Mouse (Mus musculus) embryonic facial prominence, embryonic 14.5 days (tissue): ENCODE data around the gene Ints6. TPM values are rescaled to one million over a fixed set of nuclear protein-coding genes. Genes with fewer than 3 reads are reported as not detected.

Source experiments
- ATAC-seq: fragments of 200-750 bp; cut with Nextera tagmentation; 2 replicates; pipeline ENCODE4 v1.8.0; 2017; ENCODE audit warnings: low read depth, moderate number of reproducible peaks, moderate TSS enrichment
- DNase-seq: peaks from one replicate; pipeline ENCODE4 v3.0.0-alpha.2; 2015; ENCODE audit warnings: low spot score
- H3K27ac ChIP-seq: fragments of 300-500 bp; sonication (generic); replicated peaks from 2 replicates; pipeline ENCODE4 v1.5.1; 2014; ENCODE audit warnings: low read depth, mild to moderate bottlenecking, low read length, moderate library complexity
- H3K27me3 ChIP-seq: fragments of 300-500 bp; sonication (generic); replicated peaks from 2 replicates; pipeline ENCODE4 v1.6.1; 2014; ENCODE audit warnings: low read length; ENCODE audit not compliant: control insufficient read depth, insufficient read depth
- H3K36me3 ChIP-seq: fragments of 300-500 bp; sonication (generic); 2 replicates; pipeline ENCODE4 v1.6.1; 2014; ENCODE audit warnings: low read length, mixed read lengths; ENCODE audit not compliant: control insufficient read depth, insufficient read depth
- H3K4me1 ChIP-seq: fragments of 300-500 bp; sonication (generic); 2 replicates; pipeline ENCODE4 v1.6.1; 2014; ENCODE audit warnings: antibody characterized with exemption, low read length; ENCODE audit not compliant: control insufficient read depth, insufficient read depth
- H3K4me2 ChIP-seq: fragments of 300-500 bp; sonication (generic); 2 replicates; pipeline ENCODE4 v1.6.1; 2014; ENCODE audit warnings: low read depth, mild to moderate bottlenecking, low read length, moderate library complexity, mixed read lengths
- H3K4me3 ChIP-seq: fragments of 300-500 bp; sonication (generic); 2 replicates; pipeline ENCODE4 v1.5.1; 2014; ENCODE audit warnings: low read depth, mild to moderate bottlenecking, low read length
- H3K9ac ChIP-seq: fragments of 300-500 bp; sonication (generic); 2 replicates; pipeline ENCODE4 v1.6.1; 2014; ENCODE audit warnings: low read depth, mild to moderate bottlenecking, low read length, moderate library complexity, mixed read lengths
- H3K9me3 ChIP-seq: fragments of 300-500 bp; sonication (generic); 2 replicates; pipeline ENCODE4 v1.6.1; 2016; ENCODE audit warnings: low read length; ENCODE audit not compliant: control insufficient read depth
- WGBS: fragments of 180-500 bp; shearing (Covaris S2); extraction: QIAGEN DNeasy Blood & Tissue Kit; methylation state at CpG from one replicate; pipeline ENCODE4 v1.1.7; 2014; 5-methylcytosine and 5-hydroxymethylcytosine counted together
- polyA plus RNA-seq: library from polyadenylated mRNA; unstranded; fragments of >200 nt; fragmentation: Nextera tagmentation; extraction: Ambion mirVana; gene quantifications from 2 replicates; pipeline ENCODE4 v1.2.1, GENCODE M21; 2014

Ints6 gene
- polyA plus RNA-seq, 1 experiment from 2014 or later, result 26.6 TPM

GRCm38 (mm10) chr14:62782981-62783380 lies 22.0 kb upstream of the Ints6 start:
- WGBS, result 71% methylated on average over 5 of the region's 5 CpGs

DNA sequence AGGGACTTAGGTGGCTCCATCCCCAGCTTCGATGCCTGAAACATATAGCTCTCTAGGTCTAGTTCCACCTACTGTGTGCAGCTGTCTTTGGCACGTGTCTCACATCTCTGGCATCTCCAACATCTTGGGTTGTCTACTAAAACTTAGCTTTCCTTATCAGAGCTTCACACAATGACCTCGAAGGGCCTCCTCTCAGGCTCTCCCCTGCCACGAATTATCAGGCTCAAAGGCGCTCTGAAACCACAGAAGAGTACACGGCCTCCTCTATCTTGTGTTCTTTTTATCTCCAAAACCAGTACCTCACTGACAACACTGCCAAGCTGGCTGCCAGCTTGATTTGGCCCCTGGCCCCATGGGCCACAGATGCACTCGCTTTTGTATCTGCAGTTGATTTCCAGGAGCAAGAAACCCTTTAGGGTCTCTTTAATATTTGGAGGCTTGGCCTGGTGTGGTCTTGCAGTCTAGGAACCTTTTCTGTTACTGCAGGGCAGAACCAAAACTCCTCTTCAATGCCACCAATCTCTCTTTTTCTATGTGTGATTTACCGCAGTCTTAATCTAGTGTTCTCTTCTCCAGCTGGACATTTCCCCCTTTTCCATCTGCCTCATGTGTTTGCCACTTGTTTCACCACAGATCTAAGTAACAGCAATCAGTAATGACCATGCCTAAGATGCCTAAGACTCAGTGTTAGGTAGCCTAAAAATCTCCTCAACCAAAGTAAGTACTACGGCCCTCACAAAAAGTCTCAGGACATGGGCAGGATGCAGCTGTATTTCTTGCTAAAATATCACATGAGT lies 19.7 kb upstream of the Ints6 start:
- no peak overlapping the region for H3K27ac ChIP-seq
- H3K27me3 ChIP-seq, result no peaks in the 10 kb centered on the region
- H3K4me2 ChIP-seq, result no peak overlapping the region
- H3K36me3 ChIP-seq, result no peaks in the 10 kb centered on the region
- WGBS, result 77% methylated on average over 9 of the region's 9 CpGs
- no peaks in the 10 kb centered on the region for H3K9me3 ChIP-seq
- H3K4me3 ChIP-seq, result no peak overlapping the region
- no peak overlapping the region for H3K9ac ChIP-seq
- no peak for ATAC-seq
- no peaks in the 10 kb centered on the region for H3K4me1 ChIP-seq
- DNase-seq, result no peak

More at GRCm38 (mm10) chr14:62782981-62783380, 22.0 kb upstream of the Ints6 start:
- Histone ChIP-seq H3K4me2 (no peak overlapping the region), H3K27ac (no peak overlapping the region), H3K4me3 (no peak overlapping the region), H3K4me1 (no peaks in the 10 kb centered on the region), H3K36me3 (no peaks in the 10 kb centered on the region), H3K9ac (no peak overlapping the region), H3K9me3 (no peaks in the 10 kb centered on the region), H3K27me3 (no peaks in the 10 kb centered on the region)
- DNase-seq, result no peak
- ATAC-seq, result no peak

- Histone ChIP-seq H3K27me3 (no peaks in the 10 kb centered on the region), H3K4me3 (no peak overlapping the region), H3K27ac (no peak overlapping the region), H3K9ac (no peak overlapping the region), H3K4me1 (no peaks in the 10 kb centered on the region), H3K9me3 (no peaks in the 10 kb centered on the region), H3K4me2 (no peak overlapping the region), H3K36me3 (no peaks in the 10 kb centered on the region)
- ATAC-seq (no peak), DNase-seq (no peak)
- WGBS, result 90% methylated on average over 9 of the region's 9 CpGs
Measured at GRCm38 (mm10) chr14:62778095-62778494, 17.1 kb upstream of the Ints6 start.

- H3K9me3 ChIP-seq, result no peaks in the 10 kb centered on the region
- DNase-seq (peak; percentile 20), ATAC-seq (no peak)
- no peaks in the 10 kb centered on the region for H3K27me3 ChIP-seq
- no peak overlapping the region for H3K9ac ChIP-seq
- H3K4me1 ChIP-seq, result no peaks in the 10 kb centered on the region
- 79% methylated on average over 3 of the region's 3 CpGs for WGBS
- no peak overlapping the region for H3K4me3 ChIP-seq
- no peaks in the 10 kb centered on the region for H3K36me3 ChIP-seq
- H3K27ac ChIP-seq, result no peak overlapping the region
- H3K4me2 ChIP-seq, result no peak overlapping the region
Measured at GRCm38 (mm10) chr14:62775034-62775433, 14.1 kb upstream of the Ints6 start.

GRCm38 (mm10) chr14:62774246-62774645 lies 13.3 kb upstream of the Ints6 start:
- no peak overlapping the region for H3K4me3 ChIP-seq
- ATAC-seq (no peak), DNase-seq (no peak)
- no peak overlapping the region for H3K27ac ChIP-seq
- H3K4me2 ChIP-seq, result no peak overlapping the region
- no peaks in the 10 kb centered on the region for H3K9me3 ChIP-seq
- no peak overlapping the region for H3K9ac ChIP-seq
- no peaks in the 10 kb centered on the region for H3K4me1 ChIP-seq
- WGBS, result 89% methylated on average over 3 of the region's 3 CpGs
- H3K36me3 ChIP-seq, result no peaks in the 10 kb centered on the region
- H3K27me3 ChIP-seq, result no peaks in the 10 kb centered on the region

DNA sequence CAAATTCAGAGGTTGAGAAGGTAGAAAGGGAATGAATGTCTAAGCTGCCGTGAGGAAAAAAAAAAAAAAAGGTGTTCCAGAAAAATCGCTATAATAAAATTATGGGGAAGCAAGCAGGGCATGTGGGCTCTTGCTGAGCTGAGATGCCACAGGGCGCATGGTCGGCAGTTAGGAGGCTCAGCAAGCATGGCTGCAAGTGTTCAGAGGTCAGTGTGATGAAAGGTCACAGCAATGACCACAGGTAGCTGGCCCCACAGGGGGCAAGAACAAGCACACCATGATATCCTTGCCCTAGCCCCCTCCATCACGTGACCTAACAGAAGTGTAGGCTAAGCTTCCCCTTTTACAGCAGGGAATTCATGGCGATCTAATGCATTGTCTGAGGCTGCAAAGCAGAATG lies 12.8 kb upstream of the Ints6 start:
- H3K9ac ChIP-seq, result no peak overlapping the region
- WGBS, result 79% methylated on average over 6 of the region's 6 CpGs
- H3K27me3 ChIP-seq, result no peaks in the 10 kb centered on the region
- ATAC-seq, result no peak
- H3K36me3 ChIP-seq, result no peaks in the 10 kb centered on the region
- no peaks in the 10 kb centered on the region for H3K4me1 ChIP-seq
- H3K4me2 ChIP-seq, result no peak overlapping the region
- no peak for DNase-seq
- no peak overlapping the region for H3K4me3 ChIP-seq
- no peaks in the 10 kb centered on the region for H3K9me3 ChIP-seq
- H3K27ac ChIP-seq, result no peak overlapping the region

- Histone ChIP-seq H3K9me3 (no peaks in the 10 kb centered on the region), H3K4me2 (no peak overlapping the region), H3K9ac (no peak overlapping the region), H3K4me1 (no peaks in the 10 kb centered on the region), H3K27ac (no peak overlapping the region), H3K4me3 (no peak overlapping the region), H3K27me3 (no peaks in the 10 kb centered on the region), H3K36me3 (no peaks in the 10 kb centered on the region)
- ATAC-seq (no peak), DNase-seq (peak; percentile 29)
- 69% methylated on average over 2 of the region's 2 CpGs for WGBS
Measured at GRCm38 (mm10) chr14:62765398-62765797, 4.4 kb upstream of the Ints6 start.

DNA sequence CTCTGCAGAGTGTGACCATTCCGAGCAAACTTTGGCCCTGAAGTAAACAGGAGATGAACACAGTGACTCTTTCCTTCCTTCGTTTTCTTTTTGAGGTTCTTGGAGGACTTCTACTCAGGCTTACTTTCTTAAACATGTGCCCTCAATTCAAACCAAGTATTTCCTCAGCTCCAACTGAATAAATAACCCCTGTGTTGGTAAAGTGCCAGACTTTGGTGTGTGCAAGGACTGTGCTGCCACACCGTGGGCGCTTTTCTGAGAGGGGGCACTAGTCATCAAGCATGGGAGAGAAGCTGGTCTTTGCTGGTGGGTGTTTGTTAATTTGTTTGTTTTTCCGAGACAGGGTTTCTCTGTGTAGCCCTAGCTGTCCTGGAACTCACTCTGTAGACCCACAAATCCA lies 3.4 kb upstream of the Ints6 start:
- Histone ChIP-seq H3K4me3 (no peak overlapping the region), H3K9me3 (no peaks in the 10 kb centered on the region), H3K4me2 (no peak overlapping the region), H3K4me1 (0 out of 2 replicates have a peak, but pooled peaks cover under 1% of the 10 kb centered on the region), H3K9ac (no peak overlapping the region), H3K36me3 (no peaks in the 10 kb centered on the region), H3K27me3 (no peaks in the 10 kb centered on the region), H3K27ac (no peak overlapping the region)
- ATAC-seq, result no peak
- no peak for DNase-seq
- 77% methylated on average over 5 of the region's 5 CpGs for WGBS

DNA sequence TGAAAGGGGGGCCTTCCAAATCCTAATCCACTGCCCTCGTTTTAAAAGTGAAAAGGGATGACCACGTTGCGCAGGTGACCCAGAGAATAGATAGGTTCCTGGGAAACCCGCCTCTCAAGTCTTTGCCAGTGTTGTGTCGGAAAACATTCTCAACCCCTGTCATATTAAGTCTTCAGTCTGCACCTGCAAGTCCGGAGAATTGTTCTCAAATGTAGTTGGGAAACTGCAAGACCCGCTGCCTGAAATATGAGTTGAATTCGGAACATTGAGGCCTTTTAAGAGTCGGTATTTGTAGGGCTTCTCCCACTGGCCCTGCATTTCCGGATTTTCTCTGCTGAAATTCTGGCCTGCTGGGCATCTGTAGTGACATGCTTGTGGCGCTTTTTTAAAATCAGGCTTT lies 974 bp upstream of the Ints6 start:
- H3K9me3 ChIP-seq, result no peaks in the 10 kb centered on the region
- H3K36me3 ChIP-seq, result peaks cover 16% of the 10 kb centered on the region
- ATAC-seq (no peak), DNase-seq (peak; percentile 41)
- WGBS, result 3% methylated on average over 11 of the region's 11 CpGs
- peak overlapping the region; percentile 98 for H3K4me3 ChIP-seq
- H3K9ac ChIP-seq, result peak overlapping the region; percentile 89
- H3K27me3 ChIP-seq, result no peaks in the 10 kb centered on the region
- peak overlapping the region; percentile 78 for H3K4me2 ChIP-seq
- 0 out of 2 replicates have a peak, but pooled peaks cover 4% of the 10 kb centered on the region for H3K4me1 ChIP-seq
- H3K27ac ChIP-seq, result peak overlapping the region; percentile 95
